Mouse (Mus musculus) gastrocnemius, postnatal 25 days (tissue): ENCODE results near the gene Ttc23. TPM values are rescaled to one million over a fixed set of nuclear protein-coding genes. Genes with fewer than 3 reads are reported as not detected.
A peak's percentile ranks its signal among the peaks of the same experiment; 100 is the strongest.

Experiments used
- DNase-seq: peaks from one replicate; pipeline ENCODE4 v3.0.0; 2022
- total RNA-seq, 2 experiments: library from RNA; stranded (reverse); gene quantifications; 1 replicate in 1 of 2; 2 replicates in 1 of 2; pipeline ENCODE4 v1.2.3; 2021

Gene Ttc23
- total RNA-seq, 2 experiments from 2014 or later: 17.1 to 21.7 TPM

- no peak for DNase-seq
Observed at GRCm38 (mm10) chr7:67747731-67748305, 100.6 kb downstream of the Ttc23 start.

GRCm38 (mm10) chr7:67749441-67750239 lies 102.4 kb downstream of the Ttc23 start:
- no peak for DNase-seq

GRCm38 (mm10) chr7:67754606-67755005 lies 107.4 kb downstream of the Ttc23 start:
- DNase-seq: peak; percentile 81

- no peak for DNase-seq
Observed at GRCm38 (mm10) chr7:67755366-67755765, 108.2 kb downstream of the Ttc23 start.

GRCm38 (mm10) chr7:67756636-67757035 lies 109.4 kb downstream of the Ttc23 start:
- DNase-seq: no peak

GRCm38 (mm10) chr7:67758506-67758857 lies 111.3 kb downstream of the Ttc23 start:
- peak; percentile 67 for DNase-seq

GRCm38 (mm10) chr7:67758858-67759628 lies 111.8 kb downstream of the Ttc23 start:
- DNase-seq: peak; percentile 75

- peak; percentile 94 for DNase-seq
Observed at GRCm38 (mm10) chr7:67759629-67759995, 112.4 kb downstream of the Ttc23 start, which contains the start of gene Synm. Gene Synm (minus strand): TSS chr7:67759742.

GRCm38 (mm10) chr7:67763625-67764024 lies 116.4 kb downstream of the Ttc23 start:
- no peak for DNase-seq

GRCm38 (mm10) chr7:67768125-67768524 lies 120.9 kb downstream of the Ttc23 start:
- DNase-seq: no peak

- DNase-seq: no peak
Observed at GRCm38 (mm10) chr7:67769487-67769886, 122.3 kb downstream of the Ttc23 start.

- no peak for DNase-seq
Observed at GRCm38 (mm10) chr7:67772231-67772630, 125.0 kb downstream of the Ttc23 start.

- DNase-seq: no peak
Observed at GRCm38 (mm10) chr7:67775623-67776022, 128.4 kb downstream of the Ttc23 start.

- DNase-seq: no peak
Observed at GRCm38 (mm10) chr7:67776636-67777305, 129.6 kb downstream of the Ttc23 start.

- no peak for DNase-seq
Observed at GRCm38 (mm10) chr7:67787861-67788260, 140.7 kb downstream of the Ttc23 start.

- DNase-seq: peak; percentile 30
Observed at GRCm38 (mm10) chr7:67788713-67789112, 141.5 kb downstream of the Ttc23 start.

- DNase-seq: no peak
Observed at GRCm38 (mm10) chr7:67791256-67791655, 144.0 kb downstream of the Ttc23 start.

GRCm38 (mm10) chr7:67793449-67793848 lies 146.2 kb downstream of the Ttc23 start:
- no peak for DNase-seq

GRCm38 (mm10) chr7:67797065-67797464 lies 149.9 kb downstream of the Ttc23 start:
- no peak for DNase-seq

- DNase-seq: no peak
Observed at GRCm38 (mm10) chr7:67798476-67798875, 151.3 kb downstream of the Ttc23 start.

- DNase-seq: no peak
Observed at GRCm38 (mm10) chr7:67800547-67800946, 153.3 kb downstream of the Ttc23 start.

GRCm38 (mm10) chr7:67801022-67801421 lies 153.8 kb downstream of the Ttc23 start:
- no peak for DNase-seq
